Mouse (Mus musculus): ENCODE measurements around the gene Kdm2b.

DNA sequence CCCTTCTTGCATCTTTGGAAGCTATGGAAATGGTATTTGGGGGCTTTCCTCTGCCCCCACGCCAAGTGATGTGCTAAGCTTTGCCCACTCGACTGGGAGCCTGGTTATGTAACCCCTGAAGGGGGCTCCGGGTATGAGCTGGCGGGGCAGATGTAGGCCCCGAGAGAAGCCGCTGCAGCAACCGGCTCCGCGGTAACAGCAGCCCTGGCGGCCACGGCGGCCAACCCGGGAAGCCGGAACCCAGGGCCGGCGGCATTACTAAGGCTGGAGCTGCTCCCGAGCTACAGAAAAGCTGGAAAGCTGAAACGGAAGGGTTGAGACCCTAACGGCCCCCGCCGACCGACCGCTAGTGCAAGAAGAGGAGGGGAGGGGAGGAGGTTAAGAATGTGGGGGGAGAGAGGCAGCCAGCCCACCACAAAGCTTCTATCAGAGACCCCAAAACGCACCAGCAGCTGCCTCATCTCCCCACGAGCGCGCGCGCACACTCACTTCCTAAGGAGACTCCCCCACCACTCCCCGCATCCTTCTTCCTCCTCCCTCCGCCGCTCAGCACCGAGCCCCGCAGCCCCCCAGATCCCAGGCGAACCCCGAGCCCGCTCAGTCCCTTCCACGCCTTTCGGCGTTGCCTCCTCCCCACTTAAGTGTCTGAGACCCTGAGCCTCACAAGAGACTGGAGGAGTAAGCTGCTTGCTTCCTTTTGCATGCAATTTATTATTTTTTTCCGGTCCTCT lies 1.4 kb downstream of the Kdm2b start:
- TF ChIP-seq MYOD1 (IDR thresholded peaks at IDR 0.05; ENCODE audit: control insufficient read depth in 1 of 3, insufficient read length in 2 of 3, low read depth in 2 of 3) (no peak), POLR2AphosphoS2 (IDR thresholded peaks at IDR 0.05; ENCODE audit: insufficient read length, low read depth) (no peak), POLR2A (IDR thresholded peaks at IDR 0.05; ENCODE audit: insufficient read length, low read depth) (peak; percentile 23), E2F4 (IDR thresholded peaks at IDR 0.05; ENCODE audit: insufficient read depth) (no peak)
